Mouse (Mus musculus) hindbrain, embryonic 12.5 days (tissue): Measurements from ENCODE around the gene Rgs12. TPM values are rescaled to one million over a fixed set of nuclear protein-coding genes. Genes with fewer than 3 reads are reported as not detected.

Source experiments
- ATAC-seq: fragments of 200-750 bp; cut with Nextera tagmentation; 2 replicates; pipeline ENCODE4 v1.8.0; 2017; ENCODE audit warnings: moderate TSS enrichment; ENCODE audit not compliant: low FRiP score
- H3K27ac ChIP-seq: fragments of 300-500 bp; sonication (generic); 2 replicates; pipeline ENCODE4 v1.5.1; 2016; ENCODE audit warnings: mild to moderate bottlenecking
- H3K27me3 ChIP-seq: fragments of 300-500 bp; sonication (generic); 2 replicates; pipeline ENCODE4 v1.6.1; 2016; ENCODE audit warnings: mild to moderate bottlenecking
- H3K36me3 ChIP-seq: fragments of 300-500 bp; sonication (generic); 2 replicates; pipeline ENCODE4 v1.6.1; 2016; ENCODE audit warnings: mild to moderate bottlenecking
- H3K4me1 ChIP-seq: fragments of 300-500 bp; sonication (generic); 2 replicates; pipeline ENCODE4 v1.6.1; 2016
- H3K4me2 ChIP-seq: fragments of 300-500 bp; sonication (generic); replicated peaks from 2 replicates; pipeline ENCODE4 v1.6.1; 2016; ENCODE audit warnings: mild to moderate bottlenecking
- H3K4me3 ChIP-seq: fragments of 300-500 bp; sonication (generic); 2 replicates; pipeline ENCODE4 v1.5.1; 2016; ENCODE audit warnings: mild to moderate bottlenecking
- H3K9ac ChIP-seq: fragments of 300-500 bp; sonication (generic); 2 replicates; pipeline ENCODE4 v1.6.1; 2016; ENCODE audit warnings: mild to moderate bottlenecking, moderate library complexity
- H3K9me3 ChIP-seq: fragments of 300-500 bp; sonication (generic); replicated peaks from 2 replicates; pipeline ENCODE4 v1.6.1; 2016; ENCODE audit warnings: mild to moderate bottlenecking
- WGBS: fragments of 180-500 bp; shearing (Covaris S2); methylation state at CpG from one replicate; pipeline ENCODE4 v1.1.7; 2016; 5-methylcytosine and 5-hydroxymethylcytosine counted together
- polyA plus RNA-seq: library from polyadenylated mRNA; unstranded; fragments of >200 nt; fragmentation: Nextera tagmentation; extraction: Ambion mirVana; gene quantifications from 2 replicates; pipeline ENCODE4 v1.2.1, GENCODE M21; 2016

Gene Rgs12
- polyA plus RNA-seq, 1 experiment from 2014 or later = 65.3 TPM

DNA sequence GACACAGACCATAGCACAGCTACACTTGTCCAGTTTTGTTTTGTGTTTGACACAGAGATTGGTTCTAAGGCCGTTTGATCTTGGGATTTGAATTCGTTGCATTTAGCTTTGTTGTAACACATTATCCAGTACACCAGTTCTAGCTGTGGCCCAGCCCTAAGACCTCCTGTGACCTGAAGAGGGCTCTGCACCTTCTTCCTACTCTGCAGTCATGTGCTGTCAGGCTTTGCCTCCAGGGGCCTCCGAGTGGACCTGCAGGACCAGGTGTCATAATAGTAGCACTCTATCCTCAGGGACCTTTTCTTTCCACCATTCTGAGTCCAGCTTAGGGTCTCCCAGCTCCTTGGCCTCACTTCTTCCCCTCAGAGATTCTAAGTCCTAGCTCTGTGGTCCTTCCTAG, 23.2 kb downstream of the Rgs12 start:
- WGBS = 83% methylated on average over 3 of the region's 3 CpGs

DNA sequence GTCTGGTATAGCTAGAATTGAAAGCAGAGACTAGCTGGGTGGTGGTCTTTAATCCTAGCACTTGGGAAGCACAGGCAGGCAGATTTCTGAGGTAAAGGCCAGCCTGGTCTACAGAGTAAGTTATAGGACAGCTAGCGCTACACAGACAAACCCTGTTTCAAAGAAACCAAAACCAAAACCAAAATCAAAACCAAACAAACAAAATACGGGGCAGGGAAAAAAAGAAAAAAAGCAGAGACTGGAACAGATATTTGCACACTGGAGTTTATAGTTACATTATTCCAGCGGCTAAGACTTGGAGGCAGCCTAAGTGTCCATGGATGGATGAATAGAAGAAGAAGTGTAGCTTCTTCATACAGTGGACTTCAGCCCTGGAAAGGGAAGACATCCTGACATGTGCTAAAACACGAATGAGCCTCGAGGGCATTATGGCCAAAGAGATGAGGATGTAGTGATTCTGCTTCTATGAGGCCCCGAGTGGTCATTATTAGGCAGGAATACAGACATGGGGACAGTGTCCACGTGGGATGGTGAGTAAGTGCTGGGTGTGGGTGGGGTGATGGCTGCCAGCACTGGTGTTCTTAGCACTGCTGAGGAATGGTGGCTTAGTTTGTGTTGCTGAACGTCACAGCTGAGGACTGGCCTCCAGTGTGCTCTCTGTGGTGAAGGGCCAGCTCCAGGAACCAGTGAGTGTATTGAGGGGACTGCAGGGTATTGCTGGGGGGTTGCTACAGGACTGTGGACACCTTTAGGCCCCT, 24.5 kb downstream of the Rgs12 start:
- H3K4me1 ChIP-seq = no peaks in the 10 kb centered on the region
- H3K9me3 ChIP-seq = no peaks in the 10 kb centered on the region
- H3K27ac ChIP-seq = no peak overlapping the region
- WGBS = 87% methylated on average over 8 of the region's 8 CpGs
- no peaks in the 10 kb centered on the region for H3K27me3 ChIP-seq
- no peak overlapping the region for H3K4me3 ChIP-seq
- H3K36me3 ChIP-seq = peaks cover 57% of the 10 kb centered on the region
- H3K4me2 ChIP-seq = no peak overlapping the region
- no peak overlapping the region for H3K9ac ChIP-seq
- no peak for ATAC-seq

More for the DNA sequence above, 23.2 kb downstream of the Rgs12 start:
- Histone ChIP-seq H3K9me3 (no peaks in the 10 kb centered on the region), H3K4me2 (no peak overlapping the region), H3K9ac (no peak overlapping the region), H3K27ac (no peak overlapping the region), H3K4me1 (no peaks in the 10 kb centered on the region), H3K27me3 (no peaks in the 10 kb centered on the region), H3K4me3 (no peak overlapping the region), H3K36me3 (peaks cover 55% of the 10 kb centered on the region)
- no peak for ATAC-seq

DNA sequence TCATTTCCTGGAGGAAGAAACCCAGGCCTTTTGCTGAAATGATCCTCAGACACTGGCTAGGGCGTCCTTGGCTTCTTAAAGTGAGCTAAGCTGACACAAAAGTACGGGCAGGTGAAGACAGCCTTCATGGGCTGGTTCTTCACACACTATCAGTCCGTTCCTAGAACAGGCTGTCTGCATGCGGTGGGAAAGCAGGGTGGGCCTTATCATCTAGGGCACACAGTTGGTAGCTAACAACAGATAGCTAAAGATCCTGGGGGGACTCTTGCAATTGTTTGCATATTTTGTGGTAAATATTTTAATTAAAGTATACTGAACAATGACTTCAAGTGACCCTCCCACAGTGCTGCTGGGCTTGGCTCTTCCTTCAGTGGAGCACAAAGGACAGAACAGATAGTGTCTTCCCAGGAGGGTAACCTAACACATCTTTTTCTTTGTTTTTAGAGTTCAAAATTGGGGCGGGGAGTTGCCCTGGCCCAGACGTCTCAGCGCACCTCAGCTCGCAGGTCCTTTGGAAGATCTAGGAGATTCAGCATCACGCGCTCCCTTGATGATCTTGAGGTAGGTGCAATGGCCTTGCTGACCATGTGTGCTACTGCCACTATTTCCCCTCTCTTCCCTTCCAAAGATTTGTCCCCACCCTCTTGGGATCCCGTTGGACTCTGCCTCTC, 25.7 kb downstream of the Rgs12 start:
- no peak for ATAC-seq
- H3K9ac ChIP-seq = no peak overlapping the region
- H3K9me3 ChIP-seq = no peaks in the 10 kb centered on the region
- no peaks in the 10 kb centered on the region for H3K4me1 ChIP-seq
- H3K4me3 ChIP-seq = no peak overlapping the region
- H3K4me2 ChIP-seq = no peak overlapping the region
- peaks cover 63% of the 10 kb centered on the region for H3K36me3 ChIP-seq
- H3K27me3 ChIP-seq = no peaks in the 10 kb centered on the region
- no peak overlapping the region for H3K27ac ChIP-seq
- 91% methylated on average over 11 of the region's 11 CpGs for WGBS

DNA sequence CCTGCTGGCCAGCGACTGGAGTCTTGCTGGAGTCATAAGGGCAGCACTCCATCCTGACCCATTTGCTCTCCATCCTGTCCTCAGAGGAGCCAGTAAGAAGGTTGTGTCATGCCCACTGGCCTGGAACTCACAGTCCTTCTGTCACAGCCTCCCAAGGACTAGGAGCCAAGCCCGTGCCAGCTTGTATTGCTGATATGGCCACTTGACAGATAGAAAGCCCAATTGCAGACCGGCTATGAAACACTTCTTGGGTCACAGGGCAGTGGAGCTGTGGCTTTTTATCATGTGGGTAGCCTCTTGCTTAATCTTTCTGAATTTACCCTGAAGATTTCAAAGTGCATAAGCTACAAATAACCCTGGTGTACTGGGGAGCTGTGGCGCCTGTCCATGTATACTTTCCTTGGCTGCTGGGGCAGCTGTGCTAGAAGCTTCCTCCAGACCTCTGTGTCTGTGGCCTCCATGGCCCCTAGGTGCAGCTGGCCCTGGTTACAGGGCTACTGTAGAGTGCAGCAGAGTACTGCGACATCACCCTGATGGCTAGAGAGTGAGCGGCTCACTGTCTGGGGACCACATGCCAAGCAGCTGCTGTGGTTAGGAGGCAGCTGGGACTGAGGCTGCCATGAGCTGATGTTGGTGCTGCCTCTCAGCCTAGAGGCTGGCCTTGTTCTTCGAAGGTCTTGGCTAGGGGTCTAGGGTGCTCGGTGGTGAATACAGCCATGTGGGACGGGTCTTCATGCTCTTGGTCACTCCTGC, 27.5 kb downstream of the Rgs12 start:
- Histone ChIP-seq H3K36me3 (peaks cover 65% of the 10 kb centered on the region), H3K4me1 (no peaks in the 10 kb centered on the region), H3K4me3 (no peak overlapping the region), H3K9ac (no peak overlapping the region), H3K27me3 (no peaks in the 10 kb centered on the region), H3K27ac (no peak overlapping the region), H3K9me3 (no peaks in the 10 kb centered on the region), H3K4me2 (no peak overlapping the region)
- 91% methylated on average over 9 of the region's 9 CpGs for WGBS
- ATAC-seq = no peak

DNA sequence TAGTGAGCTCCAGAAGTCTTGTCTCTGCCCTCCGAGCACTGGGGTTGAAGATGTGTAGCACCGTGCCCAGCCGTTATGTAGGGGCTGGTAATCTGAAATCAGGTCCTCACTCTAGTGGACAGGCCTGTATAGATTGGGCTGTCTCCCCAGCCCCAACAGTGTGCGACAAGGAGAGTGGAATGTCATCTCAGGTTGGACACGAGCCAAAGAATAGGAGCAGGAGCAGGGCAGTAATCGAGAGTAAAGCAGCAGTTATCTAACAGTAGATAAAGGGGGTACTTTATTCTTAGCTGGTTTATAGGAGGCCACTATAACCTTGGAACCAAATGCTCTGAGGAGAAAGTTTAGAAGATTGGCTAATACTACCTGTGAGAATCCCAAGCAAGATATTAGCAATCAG, 30.9 kb downstream of the Rgs12 start:
- H3K4me1 ChIP-seq = no peaks in the 10 kb centered on the region
- H3K4me2 ChIP-seq = no peak overlapping the region
- H3K9ac ChIP-seq = no peak overlapping the region
- ATAC-seq = no peak
- H3K9me3 ChIP-seq = no peaks in the 10 kb centered on the region
- H3K27ac ChIP-seq = no peak overlapping the region
- 87% methylated on average over 6 of the region's 6 CpGs for WGBS
- peaks cover 63% of the 10 kb centered on the region for H3K36me3 ChIP-seq
- no peaks in the 10 kb centered on the region for H3K27me3 ChIP-seq
- no peak overlapping the region for H3K4me3 ChIP-seq

DNA sequence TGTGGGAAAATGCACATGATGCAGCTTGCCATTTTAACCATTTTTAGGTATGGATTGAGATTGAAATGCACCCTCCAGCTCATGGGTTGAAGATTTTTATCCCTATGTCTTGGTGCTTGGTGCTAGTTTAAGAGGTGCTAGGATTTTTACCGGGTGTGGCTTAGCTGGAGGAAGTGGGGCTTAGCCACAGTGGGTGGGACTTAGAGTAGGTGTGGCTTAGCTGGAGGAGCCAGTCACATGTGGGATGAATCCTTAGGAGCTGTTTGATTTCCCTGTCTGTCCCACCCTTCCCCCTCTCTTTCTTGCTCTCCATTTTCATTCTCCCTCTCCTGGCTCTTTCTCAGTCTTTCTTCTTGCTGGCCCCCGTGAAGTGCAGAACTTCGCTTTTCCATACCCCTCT, 32.5 kb downstream of the Rgs12 start:
- 51% methylated on average over 3 of the region's 3 CpGs for WGBS
- Histone ChIP-seq H3K9ac (no peak overlapping the region), H3K36me3 (peaks cover 48% of the 10 kb centered on the region)

DNA sequence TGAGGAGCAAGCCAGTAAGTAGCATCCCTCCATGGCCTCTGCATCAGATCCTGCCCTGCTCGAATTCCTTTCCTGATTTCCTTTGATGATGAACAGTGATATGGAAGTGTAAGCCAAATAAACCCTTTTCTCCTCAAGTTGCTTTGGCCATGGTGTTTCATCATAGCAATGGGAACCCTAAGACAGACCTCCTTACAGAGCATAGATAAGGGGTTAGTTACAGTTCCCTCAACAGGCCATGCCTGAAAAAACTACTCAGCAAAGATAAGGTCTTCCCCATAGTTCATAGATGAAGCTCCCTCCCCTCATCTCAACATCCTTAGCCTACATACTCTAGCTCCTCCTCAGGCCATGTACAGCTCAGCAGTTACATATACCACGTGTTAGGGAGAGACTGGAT, 35.7 kb downstream of the Rgs12 start:
- H3K36me3 ChIP-seq = peaks cover 35% of the 10 kb centered on the region
- whole genome bisulfite sequencing = 80% methylated on average over 2 of the region's 2 CpGs

More for the DNA sequence above, 32.5 kb downstream of the Rgs12 start:
- no peaks in the 10 kb centered on the region for H3K4me1 ChIP-seq
- no peaks in the 10 kb centered on the region for H3K27me3 ChIP-seq
- ATAC-seq = no peak
- no peak overlapping the region for H3K4me2 ChIP-seq
- no peak overlapping the region for H3K27ac ChIP-seq
- H3K9me3 ChIP-seq = no peaks in the 10 kb centered on the region
- no peak overlapping the region for H3K4me3 ChIP-seq

DNA sequence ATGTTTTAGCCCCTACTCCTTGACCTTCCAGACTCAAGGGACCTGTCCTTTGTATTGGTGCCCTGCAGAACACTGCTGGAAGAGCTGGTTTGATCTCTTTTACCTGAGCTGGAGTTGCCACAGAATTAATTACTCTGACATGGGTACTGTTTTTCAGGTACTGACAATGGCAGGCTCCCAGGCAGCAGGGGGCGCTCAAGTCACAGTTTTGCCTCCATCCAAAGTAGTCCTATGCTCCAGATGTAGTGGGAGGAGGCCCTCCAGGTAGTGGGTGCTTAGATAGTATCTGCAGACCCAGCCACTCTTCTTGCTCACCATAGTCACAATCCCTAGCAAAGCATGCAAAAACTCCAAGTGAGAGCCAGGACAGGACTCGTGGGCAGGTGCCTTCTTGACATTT, 36.6 kb downstream of the Rgs12 start:
- H3K9me3 ChIP-seq = no peaks in the 10 kb centered on the region
- H3K4me2 ChIP-seq = no peak overlapping the region
- no peak overlapping the region for H3K27ac ChIP-seq
- WGBS = 38% methylated on average over 2 of the region's 2 CpGs
- peaks cover 35% of the 10 kb centered on the region for H3K36me3 ChIP-seq
- no peak for ATAC-seq
- H3K27me3 ChIP-seq = no peaks in the 10 kb centered on the region
- H3K4me3 ChIP-seq = no peak overlapping the region
- H3K9ac ChIP-seq = no peak overlapping the region
- H3K4me1 ChIP-seq = no peaks in the 10 kb centered on the region

More for the DNA sequence above, 35.7 kb downstream of the Rgs12 start:
- Histone ChIP-seq H3K27me3 (no peaks in the 10 kb centered on the region), H3K4me2 (no peak overlapping the region), H3K9ac (no peak overlapping the region), H3K9me3 (no peaks in the 10 kb centered on the region), H3K4me3 (no peak overlapping the region), H3K27ac (no peak overlapping the region), H3K4me1 (no peaks in the 10 kb centered on the region)
- ATAC-seq = no peak

DNA sequence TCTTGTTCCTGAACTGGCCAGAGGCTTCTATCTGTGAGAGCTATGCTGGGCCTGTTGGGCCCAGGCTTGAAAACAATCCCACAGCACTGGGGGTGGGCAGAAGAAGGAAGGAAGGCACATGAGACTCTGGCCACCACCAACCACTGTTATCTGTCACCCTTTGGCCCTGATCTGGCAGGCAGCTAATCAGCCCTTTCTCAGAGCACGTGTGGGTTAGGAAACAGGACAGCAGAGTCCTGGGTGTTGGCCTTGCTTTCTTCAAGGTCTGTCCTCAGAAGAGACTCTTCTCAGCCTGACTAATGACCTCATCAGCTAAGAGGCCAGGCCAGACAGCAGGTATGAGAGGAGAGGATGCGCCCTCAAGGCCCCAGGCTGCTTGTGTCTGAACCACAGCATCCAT, 38.2 kb downstream of the Rgs12 start:
- H3K27me3 ChIP-seq = no peaks in the 10 kb centered on the region
- no peaks in the 10 kb centered on the region for H3K9me3 ChIP-seq
- no peak overlapping the region for H3K4me3 ChIP-seq
- 84% methylated on average over 2 of the region's 2 CpGs for WGBS
- no peak overlapping the region for H3K9ac ChIP-seq
- no peak overlapping the region for H3K4me2 ChIP-seq
- H3K4me1 ChIP-seq = no peaks in the 10 kb centered on the region
- H3K27ac ChIP-seq = no peak overlapping the region
- no peak for ATAC-seq
- H3K36me3 ChIP-seq = peaks cover 32% of the 10 kb centered on the region

DNA sequence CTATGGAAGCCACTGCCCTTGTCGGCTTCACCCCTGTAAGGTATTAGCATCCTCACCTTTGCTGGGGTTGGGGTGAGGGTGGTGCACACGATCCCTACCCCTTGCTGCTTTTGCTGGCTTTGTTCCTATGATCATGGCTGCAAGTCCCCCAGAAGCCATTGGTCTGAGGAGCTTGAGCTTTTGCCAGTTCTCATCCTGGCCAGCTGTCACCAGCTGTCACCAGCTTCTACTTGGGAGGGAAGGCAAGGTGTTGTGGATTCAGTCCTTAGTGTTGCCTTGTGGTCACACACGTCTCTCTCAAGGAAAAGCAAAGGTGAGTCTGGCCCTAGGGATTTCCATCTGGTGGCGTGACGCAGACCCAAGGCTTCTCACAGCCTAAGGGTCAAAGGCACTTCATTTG, 39.4 kb downstream of the Rgs12 start:
- H3K4me2 ChIP-seq = no peak overlapping the region
- no peak for ATAC-seq
- H3K4me3 ChIP-seq = no peak overlapping the region
- no peak overlapping the region for H3K9ac ChIP-seq
- peaks cover 22% of the 10 kb centered on the region for H3K36me3 ChIP-seq
- 82% methylated on average over 5 of the region's 5 CpGs for WGBS
- no peaks in the 10 kb centered on the region for H3K27me3 ChIP-seq
- no peak overlapping the region for H3K27ac ChIP-seq
- no peaks in the 10 kb centered on the region for H3K4me1 ChIP-seq
- no peaks in the 10 kb centered on the region for H3K9me3 ChIP-seq

DNA sequence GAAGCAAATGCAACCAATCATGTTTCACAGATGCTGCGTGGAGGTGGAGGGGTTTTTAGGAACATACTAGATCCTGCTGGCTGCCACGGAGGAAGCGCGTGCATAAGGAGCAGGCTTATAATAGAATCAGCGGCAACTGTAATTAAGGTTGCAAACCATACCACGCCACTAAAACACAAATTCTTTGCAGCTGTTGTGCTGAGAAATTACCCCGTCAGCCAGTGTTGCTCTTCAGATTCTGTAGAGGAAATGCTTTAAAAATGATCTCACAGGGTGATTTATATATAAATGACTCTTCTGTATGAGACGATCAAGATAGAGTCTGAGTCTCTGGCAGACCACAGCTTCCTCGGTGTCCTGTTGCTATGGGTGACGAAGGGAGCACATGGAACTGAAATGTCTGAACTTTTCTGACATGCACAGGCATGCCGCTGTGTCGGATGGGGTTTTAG, 40.1 kb downstream of the Rgs12 start:
- H3K4me1 ChIP-seq = no peaks in the 10 kb centered on the region
- no peaks in the 10 kb centered on the region for H3K9me3 ChIP-seq
- H3K4me2 ChIP-seq = no peak overlapping the region
- H3K4me3 ChIP-seq = no peak overlapping the region
- H3K36me3 ChIP-seq = peaks cover 20% of the 10 kb centered on the region
- WGBS = 80% methylated on average over 12 of the region's 12 CpGs
- H3K9ac ChIP-seq = no peak overlapping the region
- no peak overlapping the region for H3K27ac ChIP-seq
- H3K27me3 ChIP-seq = no peaks in the 10 kb centered on the region
- no peak for ATAC-seq

DNA sequence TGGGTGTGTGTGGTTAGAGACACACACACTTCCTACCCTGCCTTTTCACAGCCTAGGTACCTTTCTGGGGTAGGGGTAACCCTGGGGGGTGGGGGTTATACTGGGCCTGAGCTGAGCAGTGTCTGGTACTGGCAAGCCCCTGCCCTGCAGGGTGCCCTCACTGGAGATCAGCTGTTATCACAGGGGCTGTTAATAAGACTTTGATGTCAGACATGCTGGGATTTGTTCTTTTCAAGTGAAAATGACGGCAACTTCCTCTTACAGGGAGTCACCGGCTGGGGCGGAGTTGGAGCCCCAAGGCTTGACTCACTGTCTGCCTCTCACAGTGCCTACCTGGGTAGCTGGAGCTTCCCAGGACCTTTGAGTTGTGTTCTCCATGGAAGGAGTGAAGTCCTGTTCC, 49.5 kb downstream of the Rgs12 start:
- H3K4me2 ChIP-seq = no peak overlapping the region
- WGBS = 45% methylated on average over 3 of the region's 3 CpGs
- H3K9ac ChIP-seq = no peak overlapping the region
- peaks cover 8% of the 10 kb centered on the region; the same call in 1 of the 2 replicates for H3K4me1 ChIP-seq
- no peak overlapping the region for H3K27ac ChIP-seq
- no peak overlapping the region for H3K4me3 ChIP-seq
- H3K9me3 ChIP-seq = no peaks in the 10 kb centered on the region
- H3K27me3 ChIP-seq = no peaks in the 10 kb centered on the region
- ATAC-seq = no peak
- H3K36me3 ChIP-seq = peaks cover 11% of the 10 kb centered on the region
